Mouse (Mus musculus) mesoderm, embryonic 11.5 days (tissue): ENCODE measurements around the gene Hectd2.
A peak's percentile ranks its signal among the peaks of the same experiment; 100 is the strongest.

Source experiments
- DNase-seq: peaks from one replicate; pipeline ENCODE4 v3.0.0-alpha.2; 2012; ENCODE audit warnings: low read depth, low spot score

Hectd2 gene

DNA sequence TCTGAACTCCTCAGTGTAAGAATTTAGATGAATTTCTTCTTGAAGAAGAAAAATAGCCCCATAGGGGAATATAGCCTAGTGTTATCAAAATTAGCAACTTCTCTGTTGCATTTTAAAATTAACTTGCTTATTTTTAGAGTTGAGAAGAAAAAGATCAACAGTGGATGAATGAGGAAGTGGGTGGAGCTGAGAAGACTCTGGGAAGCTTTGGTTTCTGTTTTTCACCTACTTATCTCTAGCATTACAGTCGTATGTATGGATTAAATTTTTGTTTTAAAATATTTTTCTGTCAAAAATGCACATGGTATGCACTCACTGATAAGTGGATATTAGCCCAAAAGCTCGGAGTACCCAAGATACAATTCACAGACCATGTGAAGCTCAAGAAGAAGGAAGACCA is 6.7 kb downstream of the Hectd2 start:
- no peak for DNase-seq

DNA sequence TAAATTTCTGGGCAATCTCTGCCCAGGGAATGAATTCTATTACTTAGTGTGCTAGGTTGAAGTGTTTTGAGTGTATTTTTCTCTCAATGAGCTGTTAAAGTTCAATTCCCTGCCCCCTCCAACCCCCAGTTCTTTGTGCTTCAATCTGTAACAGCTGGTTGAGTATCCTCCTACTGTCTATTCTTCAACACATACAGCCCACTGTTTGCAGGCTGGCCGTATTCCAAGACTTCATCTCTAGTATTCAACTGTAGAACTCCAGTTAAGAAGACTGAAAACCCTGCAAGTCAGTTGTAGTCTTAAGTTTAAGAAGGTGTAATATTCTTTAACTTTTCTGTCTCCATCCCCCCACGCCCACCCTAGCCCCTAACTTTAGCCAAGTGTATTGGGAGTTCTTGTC is 10.0 kb downstream of the Hectd2 start:
- DNase-seq, result no peak

- DNase-seq, result no peak
These were observed 19.5 kb downstream of the Hectd2 start for GRCm38 (mm10) chr19:36573986-36574385.

DNA sequence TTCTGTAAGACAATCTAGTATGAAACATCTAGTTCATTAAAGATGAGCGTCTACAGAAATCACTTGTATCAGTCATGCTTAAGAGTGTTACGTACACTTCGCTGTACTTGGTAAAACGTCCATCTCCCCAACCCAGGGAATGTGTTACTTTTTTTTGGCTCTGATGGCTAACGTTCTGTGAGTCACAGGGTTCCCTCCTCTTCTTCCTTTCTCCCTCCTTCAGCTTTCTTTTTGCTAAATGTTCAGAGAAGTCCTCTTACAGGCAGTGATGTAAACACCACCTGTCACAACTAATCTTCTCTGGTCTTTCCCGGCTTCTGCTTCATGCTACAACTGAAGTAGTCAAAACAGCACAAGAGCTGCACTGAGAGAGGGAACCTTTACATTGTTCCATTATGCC is 20.7 kb downstream of the Hectd2 start:
- no peak for DNase-seq

DNA sequence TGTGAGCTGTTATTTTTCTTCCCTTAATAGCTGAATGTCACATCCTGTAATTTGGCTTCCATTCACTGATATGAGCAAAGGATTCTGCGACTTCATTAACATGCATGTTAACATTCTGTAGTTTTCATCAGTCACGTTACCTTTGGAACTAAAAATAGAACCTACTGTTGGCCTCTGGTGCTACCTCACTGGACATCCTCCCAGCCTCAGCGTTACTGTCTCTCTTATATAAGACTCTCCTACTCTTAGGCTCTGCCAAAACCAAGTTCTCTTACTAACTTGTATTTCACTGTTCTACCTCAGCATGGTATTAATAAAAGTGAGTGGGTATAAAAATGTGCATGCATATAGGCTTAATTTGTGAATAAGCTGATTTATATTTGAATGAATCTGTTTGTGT is 26.4 kb downstream of the Hectd2 start:
- DNase-seq, result no peak

- no peak for DNase-seq
These were observed 27.7 kb downstream of the Hectd2 start for GRCm38 (mm10) chr19:36582116-36582515.

DNA sequence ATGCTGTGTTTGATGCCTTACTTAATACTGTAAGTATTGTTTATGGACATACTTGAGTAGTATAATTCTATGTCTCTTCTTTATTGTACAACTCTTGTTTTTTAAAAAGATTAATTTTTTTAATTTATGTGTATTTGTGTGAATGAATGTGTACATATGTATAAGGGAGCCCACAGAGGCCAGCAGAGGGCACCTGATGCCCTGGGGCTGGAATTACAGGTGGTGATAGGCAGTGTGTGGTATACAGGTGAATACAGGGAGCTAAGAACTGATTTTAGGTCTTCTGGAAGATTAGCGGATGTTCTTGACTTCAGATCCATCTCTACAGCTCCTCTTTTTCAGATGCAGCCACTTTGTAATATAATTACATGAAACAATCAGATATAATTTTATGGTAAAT is 31.1 kb downstream of the Hectd2 start:
- no peak for DNase-seq

- no peak for DNase-seq
These were observed 40.0 kb downstream of the Hectd2 start for GRCm38 (mm10) chr19:36594409-36594808.

- no peak for DNase-seq
These were observed 47.4 kb downstream of the Hectd2 start for GRCm38 (mm10) chr19:36601869-36602268.

DNA sequence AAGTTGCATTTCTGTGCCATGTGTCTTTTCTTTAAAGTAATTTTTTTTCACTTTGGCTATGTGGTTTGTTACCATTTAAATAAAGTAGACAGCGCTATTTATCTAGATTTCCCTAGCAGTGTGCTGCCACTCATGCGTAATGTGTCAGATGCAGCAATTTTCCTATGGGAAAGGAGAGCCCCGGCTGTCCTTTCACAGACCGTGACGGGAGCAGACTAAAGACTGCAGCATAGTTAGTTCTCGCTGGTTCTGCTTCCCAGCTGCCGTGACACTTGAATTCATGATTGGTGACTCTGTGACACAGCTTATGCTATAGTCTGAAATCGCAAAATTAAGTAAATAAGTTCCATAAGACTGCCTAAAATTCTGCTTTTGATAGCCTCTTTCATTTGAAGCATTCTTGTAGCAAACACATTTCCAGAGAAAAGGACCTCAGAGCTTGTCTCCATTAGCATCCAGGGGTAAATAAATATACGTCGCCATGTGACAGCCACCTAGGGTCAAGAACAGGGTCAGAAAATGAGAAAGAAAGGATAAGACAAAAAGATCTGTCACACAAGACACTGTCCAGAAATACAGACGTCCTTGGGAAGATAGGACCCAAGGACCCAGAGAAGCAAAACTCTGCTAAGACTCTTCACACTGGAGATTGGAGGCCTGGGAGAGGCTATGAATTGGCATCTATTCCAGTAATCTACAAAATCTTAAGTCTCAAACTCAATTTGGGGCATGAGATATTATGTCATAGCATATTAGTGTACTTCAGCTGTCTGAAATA is 48.3 kb downstream of the Hectd2 start:
- peak; percentile 19 for DNase-seq

- DNase-seq, result peak; percentile 10
These were observed 51.8 kb downstream of the Hectd2 start for GRCm38 (mm10) chr19:36606270-36606669.

- no peak for DNase-seq
These were observed 54.8 kb downstream of the Hectd2 start for GRCm38 (mm10) chr19:36609229-36609628.

DNA sequence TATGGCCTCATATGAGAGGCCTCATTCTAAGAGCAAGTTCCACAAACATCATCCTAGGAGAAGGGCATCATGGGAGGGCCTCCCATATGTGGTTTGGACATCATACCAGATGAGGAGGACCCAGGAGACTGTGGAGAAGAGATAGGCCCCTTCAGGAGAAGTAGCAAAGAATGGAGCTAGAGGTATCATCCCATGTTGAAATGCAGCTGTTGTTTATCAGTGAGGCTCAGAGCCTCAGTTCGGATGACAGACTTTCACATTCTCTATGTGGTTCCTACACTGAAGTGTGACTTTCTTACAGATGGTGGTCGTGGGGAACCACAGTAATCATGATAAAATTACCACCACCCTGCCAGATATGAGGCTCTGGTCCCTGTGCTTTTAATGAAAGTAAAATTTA is 55.9 kb downstream of the Hectd2 start:
- no peak for DNase-seq

DNA sequence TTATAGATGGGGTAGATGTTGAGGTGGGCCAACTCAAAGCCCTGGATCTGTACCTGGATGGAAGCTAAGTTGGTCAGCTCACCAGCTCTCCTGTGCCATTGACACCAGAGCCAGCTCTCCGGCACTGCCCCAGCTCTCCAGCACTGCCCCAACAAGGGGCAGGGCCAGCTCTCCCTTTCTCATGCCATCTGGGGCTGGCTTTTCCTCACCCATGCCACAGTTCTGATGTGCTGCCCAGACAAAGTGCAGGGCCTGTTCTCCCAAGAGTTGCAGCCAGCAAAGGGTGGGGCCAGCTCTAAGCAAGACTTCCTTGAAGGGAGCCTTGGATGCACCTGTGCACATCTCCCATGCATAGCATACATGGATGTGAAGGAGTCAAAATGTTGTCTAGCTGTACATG is 71.5 kb downstream of the Hectd2 start:
- DNase-seq, result no peak

GRCm38 (mm10) chr19:36626881-36627280 is 72.4 kb downstream of the Hectd2 start:
- DNase-seq, result no peak

- no peak for DNase-seq
These were observed 75.0 kb downstream of the Hectd2 start for GRCm38 (mm10) chr19:36629394-36629910.

GRCm38 (mm10) chr19:36630361-36630760 is 75.9 kb downstream of the Hectd2 start:
- DNase-seq, result no peak

- no peak for DNase-seq
These were observed 80.3 kb downstream of the Hectd2 start for GRCm38 (mm10) chr19:36634771-36635170.

- no peak for DNase-seq
These were observed 82.8 kb downstream of the Hectd2 start for GRCm38 (mm10) chr19:36637223-36637622.

GRCm38 (mm10) chr19:36637948-36638587 is 83.6 kb downstream of the Hectd2 start:
- no peak for DNase-seq

GRCm38 (mm10) chr19:36639072-36639471 is 84.6 kb downstream of the Hectd2 start:
- DNase-seq, result no peak

DNA sequence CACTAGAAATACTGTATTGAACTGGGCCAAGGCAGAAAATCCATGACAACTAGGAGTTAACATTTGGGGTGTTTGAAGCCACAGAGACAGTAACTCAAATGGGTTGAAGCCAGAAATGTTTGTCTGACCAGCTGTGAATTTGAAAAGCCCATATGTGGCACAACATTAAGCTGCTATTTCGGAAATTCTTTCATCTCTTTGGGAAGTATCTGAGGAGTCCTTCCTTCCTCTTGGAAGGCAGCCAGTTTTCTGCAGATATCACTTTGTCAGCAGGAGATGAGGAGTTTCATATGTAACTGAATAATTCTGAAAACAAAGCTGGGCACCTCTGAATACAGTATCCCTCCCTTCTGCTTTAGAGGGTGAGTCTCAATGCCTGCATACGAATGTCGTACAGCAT is 86.7 kb downstream of the Hectd2 start:
- no peak for DNase-seq

DNA sequence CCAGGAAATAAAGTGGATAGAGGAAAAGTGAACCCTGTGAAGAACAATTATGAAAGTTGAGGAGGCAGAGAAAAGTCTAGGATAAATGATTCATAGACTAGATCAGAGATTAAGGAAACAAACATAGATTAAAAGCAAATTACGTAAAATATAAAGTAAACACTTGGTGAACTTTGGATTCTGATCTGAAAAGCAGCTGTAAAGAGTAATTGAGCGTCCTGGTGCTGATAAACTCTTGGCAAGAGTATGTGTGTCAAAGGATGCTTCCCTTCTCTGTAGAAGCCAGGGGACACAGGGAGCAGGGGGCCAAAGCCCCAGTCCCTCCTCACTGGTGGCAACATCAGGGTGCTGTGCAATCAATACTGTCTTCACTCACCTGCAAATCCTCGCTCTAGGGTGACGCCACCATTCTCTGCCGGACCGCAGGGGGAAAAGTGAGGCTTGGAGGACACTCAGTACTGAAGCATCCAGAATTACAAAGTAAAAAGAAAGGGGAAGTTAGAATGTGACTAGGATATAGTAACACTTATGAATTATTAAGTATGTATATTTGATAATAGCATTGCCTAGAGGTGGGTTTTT is 91.0 kb downstream of the Hectd2 start:
- DNase-seq, result no peak
